Mouse (Mus musculus) ES-CJ7 (cell line): Measurements from ENCODE around the gene Eif4ebp2.

Experiments used
- DNase-seq: peaks from one replicate; pipeline ENCODE4 v3.0.0; 2011; ENCODE audit warnings: low read depth, low spot score

Eif4ebp2 gene

DNA sequence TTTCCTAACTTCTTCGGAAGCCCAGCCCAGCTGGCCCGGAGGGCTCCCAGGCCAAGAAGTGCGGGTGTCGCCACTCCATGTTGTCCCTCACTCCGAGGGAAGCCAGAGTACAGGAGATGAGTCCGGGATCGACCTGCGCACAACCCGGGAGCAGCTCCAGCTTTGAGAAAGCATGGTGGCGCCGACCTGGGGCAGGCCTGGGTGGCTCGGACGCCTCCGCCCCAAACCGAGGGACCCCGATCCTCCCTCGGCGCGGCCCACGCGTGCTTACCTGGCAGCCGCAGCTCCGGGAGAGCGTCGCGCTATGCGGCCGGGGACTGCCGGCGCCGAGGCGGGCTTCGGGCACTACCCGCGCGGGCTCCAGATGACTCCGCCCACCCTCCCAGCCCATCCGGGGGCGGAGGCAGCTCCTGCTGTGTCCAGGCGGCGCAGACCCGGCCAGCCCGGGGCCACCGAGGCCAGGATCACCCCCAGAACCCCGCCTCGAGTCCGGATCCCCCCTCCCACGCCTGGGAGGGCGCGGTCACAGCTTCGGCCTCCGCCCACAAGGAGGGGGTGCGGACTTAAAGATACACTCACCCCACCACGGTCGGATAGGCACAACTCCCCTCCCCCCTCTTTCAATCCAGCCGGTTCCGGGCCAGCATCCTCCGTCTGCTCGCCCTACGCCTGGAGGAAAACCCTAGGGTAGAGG is 69.3 kb downstream of the Eif4ebp2 start, which contains the start of gene Pald1:
Gene Pald1, minus strand, starts transcription at position 510 of the 694 bp plus-strand sequence.
- peak; percentile 81 for DNase-seq

DNA sequence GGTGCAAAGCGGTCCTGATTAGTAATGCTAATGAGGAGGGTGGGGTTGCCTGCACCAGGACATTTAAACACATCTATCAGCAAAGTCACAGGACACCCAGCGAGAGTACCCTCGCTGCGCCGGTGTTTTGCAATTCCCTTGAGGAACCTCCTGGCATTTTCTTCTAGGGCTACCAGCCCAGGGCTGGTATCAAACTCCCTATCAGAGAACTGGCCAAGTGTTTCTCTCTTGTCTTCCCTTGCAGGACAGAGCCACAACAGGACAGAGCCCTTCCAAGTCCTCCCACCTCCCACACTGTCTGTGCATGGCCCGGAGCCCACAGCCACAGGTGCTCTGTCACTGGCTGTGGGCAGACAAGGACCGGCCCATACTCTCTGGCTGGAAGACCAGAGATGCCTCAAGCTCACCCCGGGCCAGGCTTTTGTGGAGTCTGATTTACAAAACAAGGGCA is 70.2 kb downstream of the Eif4ebp2 start:
- peak; percentile 90 for DNase-seq

DNA sequence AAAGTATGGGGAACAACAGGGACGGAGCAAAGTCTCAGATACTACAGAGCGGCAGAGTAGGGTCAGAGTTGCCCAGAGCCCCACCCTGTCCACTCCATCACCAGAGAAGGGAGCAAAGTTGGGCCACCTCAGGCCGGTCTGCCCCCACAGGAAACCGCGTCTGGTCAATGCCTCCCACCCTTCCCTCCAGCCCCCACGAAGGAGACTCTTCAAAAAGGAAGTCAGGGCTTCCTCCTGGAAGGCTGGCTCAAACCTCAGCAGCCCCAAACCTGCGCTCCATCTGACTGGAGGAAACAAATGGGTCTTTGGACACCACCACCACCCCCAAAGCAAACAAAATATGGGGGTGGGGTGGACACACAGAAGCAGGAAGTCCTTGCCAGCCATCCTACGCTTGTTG is 70.6 kb downstream of the Eif4ebp2 start:
- no peak for DNase-seq

DNA sequence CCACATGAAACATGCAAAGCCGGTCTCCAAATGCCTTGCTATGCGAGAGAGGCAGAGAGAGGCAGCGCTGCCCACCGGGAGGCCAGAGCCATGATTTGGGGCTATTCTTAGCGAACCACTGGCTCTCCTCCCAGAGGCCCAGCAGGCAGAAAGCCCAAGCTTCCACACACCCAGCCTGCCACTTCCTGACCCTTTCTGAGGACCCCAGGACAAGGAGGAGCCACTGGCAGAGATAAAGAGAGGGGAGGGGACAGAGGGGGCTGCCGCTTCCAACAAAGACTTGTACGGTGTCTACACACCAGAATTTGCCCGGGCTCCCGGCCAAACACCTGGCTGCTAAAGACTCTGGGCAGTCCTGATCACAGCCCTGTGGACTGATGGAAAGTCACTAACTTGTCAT is 72.3 kb downstream of the Eif4ebp2 start:
- no peak for DNase-seq

DNA sequence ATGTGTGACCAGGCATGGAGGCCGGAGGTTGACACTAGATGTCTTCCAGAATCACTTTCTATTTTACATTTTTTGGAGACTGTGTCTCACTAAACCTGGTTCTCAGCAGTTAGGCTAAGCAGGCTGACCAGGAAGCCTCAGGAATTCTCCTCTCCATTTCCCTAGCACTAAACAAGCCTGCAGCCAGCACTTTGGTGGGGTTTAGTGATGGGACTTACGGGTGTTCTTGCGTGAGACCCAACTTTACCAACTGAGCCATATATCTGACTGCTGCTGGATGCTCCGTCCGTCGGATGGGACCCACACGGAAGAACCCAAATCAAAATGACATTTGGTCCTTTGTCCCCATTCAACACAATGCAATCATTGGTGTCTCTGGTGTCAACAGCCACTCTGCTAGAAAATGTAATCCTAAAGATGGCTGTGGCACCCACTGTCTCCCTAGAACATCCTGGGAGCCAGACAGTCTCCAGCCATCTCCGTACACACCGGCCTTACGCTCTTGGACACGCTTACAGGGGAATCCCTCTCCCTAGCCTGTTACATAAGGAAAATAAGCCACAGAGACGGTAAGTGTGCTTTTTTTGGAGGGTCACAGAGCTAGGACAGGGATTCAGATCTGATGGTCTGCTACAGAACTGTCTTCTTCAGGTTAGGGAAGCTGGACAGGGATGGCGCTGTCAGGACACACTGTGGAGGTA is 73.0 kb downstream of the Eif4ebp2 start:
- no peak for DNase-seq

DNA sequence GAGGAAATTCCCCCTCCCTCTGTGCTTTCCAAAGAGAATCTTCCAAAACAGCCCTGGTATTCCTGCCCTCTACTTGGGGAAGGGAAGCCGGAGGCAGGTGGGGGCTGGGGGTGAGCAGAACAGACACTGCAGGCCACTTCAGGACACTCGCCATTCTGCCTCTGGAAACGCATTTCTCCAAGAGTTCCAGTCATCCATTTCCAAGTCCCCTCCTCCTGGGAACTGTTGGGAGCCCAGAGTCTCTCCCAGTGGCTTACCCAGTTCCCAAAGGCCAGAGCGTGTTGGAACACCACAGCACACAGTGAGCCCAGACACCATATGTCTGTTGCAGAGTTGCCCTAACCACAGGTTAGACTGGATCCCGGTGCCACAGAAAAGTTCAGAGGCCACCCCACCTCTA is 73.8 kb downstream of the Eif4ebp2 start:
- DNase-seq: no peak
